Mouse (Mus musculus) frontal cortex, postnatal 10 days (tissue): ENCODE data around the gene Erc1.
"Not testable (repeated sequence)": the region's sequence is repeated elsewhere in the genome, so short reads cannot be mapped to it uniquely, and the experiment has no call there.

Source experiments
- DNase-seq, 2 experiments: peaks; one replicate each; pipeline ENCODE4 v3.0.0; 2022; ENCODE audit warnings: low spot score in 2 of 2, mixed read lengths in 1 of 2

Erc1 gene

GRCm38 (mm10) chr6:119848034-119848695 is at the start of gene Erc1:
Gene Erc1, minus strand, starts transcription at chr6:119848167.
- DNase-seq = peak; percentile 84 to 88

DNA sequence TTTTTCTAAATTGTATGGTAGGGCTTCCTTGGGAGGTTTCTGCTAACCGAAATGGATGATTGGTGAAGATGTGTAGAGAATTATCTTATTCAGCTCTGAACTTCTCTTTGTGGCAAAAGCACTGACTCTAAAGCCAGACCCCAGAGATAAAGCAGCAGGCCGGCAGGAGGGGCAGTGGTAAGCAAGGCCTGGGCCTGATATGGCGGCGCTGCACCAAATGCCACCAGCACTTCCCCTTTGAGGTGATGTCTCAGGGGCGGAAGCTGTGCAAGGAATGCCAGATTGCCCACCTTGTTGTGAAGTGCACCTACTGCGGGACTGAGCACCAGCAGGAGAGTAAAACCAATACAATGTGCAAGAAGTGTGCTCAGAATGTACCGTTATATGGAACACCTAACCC is 44.7 kb upstream of the Erc1 start:
- DNase-seq = no peak

GRCm38 (mm10) chr6:119883151-119883550 is 35.2 kb upstream of the Erc1 start:
- no peak for DNase-seq

- peak; percentile 63 to 68 for DNase-seq
Measured at GRCm38 (mm10) chr6:119864341-119865034, 16.5 kb upstream of the Erc1 start.

DNA sequence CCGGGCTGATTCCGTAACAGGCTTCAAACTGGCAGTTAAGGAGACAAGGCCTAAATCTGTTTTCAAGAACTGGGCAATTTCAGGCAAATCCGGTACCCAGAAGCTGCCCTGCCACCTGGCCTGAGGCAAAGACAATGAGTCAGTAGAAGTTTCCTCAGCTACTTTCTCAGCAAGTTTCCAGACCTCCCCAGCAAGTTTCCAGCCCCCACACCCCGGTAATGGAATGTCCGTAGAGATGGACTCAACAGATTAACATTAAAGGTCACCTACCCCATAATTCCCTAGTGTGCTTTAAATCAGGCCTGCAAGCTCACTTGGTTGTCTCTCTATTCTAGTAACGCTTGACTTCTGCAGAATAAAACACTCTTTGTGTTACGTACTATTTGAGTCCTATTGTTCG is 13.6 kb upstream of the Erc1 start:
- no peak for DNase-seq

- no peak for DNase-seq
Measured at GRCm38 (mm10) chr6:119860236-119860635, 12.3 kb upstream of the Erc1 start.

- no peak for DNase-seq
Measured at GRCm38 (mm10) chr6:119855471-119855870, 7.5 kb upstream of the Erc1 start.

DNA sequence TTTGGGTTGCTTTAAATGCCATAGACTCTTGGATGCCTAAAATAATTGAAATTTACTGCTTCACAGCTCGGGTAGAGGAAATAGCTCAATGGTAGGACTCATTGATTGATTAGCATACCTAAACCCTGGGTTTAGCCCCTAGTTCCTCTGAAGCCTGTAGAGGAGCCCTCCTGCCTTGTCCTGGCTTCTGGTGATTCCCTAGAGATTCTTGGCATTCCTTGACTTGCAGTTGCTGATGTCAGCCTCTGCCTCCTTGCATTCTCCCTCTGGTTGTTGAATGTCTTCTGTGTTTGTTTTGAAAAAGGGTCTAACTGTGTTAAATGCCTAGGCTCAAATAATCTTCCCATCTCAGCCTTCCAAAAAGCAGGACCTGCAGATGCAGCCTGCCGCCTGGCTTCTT is 6.2 kb upstream of the Erc1 start:
- DNase-seq = no peak

DNA sequence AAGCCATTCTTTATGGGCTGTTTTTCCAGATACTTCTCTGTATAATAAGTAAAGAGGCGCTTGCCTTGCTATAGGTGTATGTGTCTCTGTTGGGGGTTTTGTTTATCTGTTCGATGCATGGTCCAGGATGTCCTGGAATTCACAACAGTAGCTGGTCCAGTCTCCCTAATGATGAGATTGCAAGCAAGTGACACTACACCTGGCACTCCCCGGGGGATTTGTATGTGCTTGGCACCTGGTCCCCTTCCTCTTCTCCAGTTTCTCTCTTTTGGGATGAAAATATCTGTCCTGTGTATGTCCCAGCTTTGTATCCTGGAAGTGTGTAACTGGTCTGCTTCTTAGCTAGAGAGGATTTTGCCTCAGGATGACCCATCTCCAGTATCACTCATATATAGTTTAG is 1.9 kb upstream of the Erc1 start:
- DNase-seq = no peak

- no peak for DNase-seq
Measured at GRCm38 (mm10) chr6:119849348-119849709, 1.4 kb upstream of the Erc1 start.

DNA sequence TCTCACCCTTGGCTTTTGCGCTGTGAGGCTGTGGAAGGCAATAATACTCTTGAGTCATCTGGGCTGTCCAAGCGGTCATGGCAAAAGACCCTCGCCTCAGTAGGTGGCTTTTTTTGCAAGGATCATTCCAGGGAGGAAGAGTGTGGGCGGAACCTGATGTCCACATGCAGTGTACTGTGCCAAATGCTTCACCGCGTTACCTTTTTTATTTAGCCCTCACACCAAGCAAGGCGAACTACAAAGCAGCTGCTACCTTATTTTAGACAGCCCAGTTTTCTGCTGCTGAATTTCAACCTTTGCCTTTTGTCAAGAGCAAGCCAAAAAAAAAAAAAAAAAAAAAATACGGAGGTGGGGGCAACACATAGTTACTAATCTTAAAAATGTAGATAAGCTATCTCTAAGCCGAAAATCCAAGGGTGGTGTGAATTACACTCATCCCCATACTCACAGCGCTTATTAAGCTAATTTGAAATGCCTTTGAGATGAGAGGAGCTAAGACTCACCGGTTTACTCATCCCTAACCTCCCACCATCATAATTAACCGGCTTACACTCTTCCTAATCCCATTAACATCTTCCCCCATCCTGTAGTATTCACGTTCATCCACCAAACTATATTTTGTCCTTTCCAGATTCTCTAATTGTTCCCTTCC is 855 bp upstream of the Erc1 start:
- DNase-seq = no peak

- DNase-seq = no peak
Measured at GRCm38 (mm10) chr6:119847518-119848033, 391 bp downstream of the Erc1 start.

GRCm38 (mm10) chr6:119846751-119847517 is 1.0 kb downstream of the Erc1 start:
- no peak for DNase-seq

DNA sequence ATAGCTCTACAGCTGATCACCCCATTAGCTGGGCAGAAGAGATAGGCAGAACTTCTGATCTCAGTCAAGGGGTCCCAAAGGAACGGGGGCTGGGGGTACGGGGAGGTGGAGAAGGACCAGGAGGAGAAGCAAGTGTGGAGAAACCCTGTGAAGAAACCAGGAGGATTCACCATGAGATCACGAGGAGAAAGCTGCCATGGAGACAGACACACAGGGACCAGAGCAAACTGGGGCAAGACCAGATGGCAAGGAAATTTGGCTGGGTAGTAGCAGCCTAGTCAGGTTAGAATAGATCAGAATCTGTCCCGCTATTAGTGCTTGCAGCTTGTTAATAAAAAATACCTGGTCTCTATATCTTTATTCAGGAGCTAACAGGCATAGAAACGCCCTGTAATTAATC is 18.0 kb downstream of the Erc1 start:
- DNase-seq = no peak

DNA sequence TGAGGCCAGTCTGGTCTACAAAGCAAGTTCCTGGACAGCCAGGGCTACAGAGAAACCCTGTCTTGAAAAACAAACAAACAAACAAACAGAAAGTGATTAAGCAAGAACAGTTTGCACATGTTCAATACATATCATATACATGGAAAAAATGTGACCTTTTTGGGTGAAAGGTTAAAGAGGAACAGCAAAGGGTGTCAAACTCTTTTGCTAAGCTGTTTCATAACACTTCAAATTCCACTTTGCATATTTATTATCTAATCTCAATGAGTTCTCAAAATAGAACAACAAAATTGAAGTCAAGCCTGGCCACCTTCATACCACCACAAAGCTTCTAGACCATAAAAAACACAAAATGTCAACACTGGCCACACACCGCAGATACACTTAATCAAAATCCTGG is 19.8 kb downstream of the Erc1 start:
- no peak for DNase-seq

DNA sequence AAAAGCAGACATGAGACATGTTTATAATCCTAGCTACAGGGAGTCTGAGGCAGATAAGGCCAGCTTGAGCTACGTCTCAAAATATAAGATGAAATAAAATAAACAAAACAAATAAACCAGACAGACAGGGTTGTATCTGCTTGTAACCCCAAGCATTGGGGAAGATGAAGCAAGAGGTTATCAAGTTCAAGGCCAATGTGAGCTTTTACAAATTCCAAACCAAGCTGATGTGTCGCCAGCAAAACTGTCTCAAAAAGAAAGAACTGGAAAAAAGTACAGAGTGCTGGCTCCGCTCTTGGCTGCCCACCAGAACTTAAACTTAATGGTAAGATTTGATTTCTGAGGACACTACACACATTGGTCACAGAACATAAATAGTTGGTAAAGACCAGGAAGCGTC is 21.3 kb downstream of the Erc1 start:
- no peak for DNase-seq

DNA sequence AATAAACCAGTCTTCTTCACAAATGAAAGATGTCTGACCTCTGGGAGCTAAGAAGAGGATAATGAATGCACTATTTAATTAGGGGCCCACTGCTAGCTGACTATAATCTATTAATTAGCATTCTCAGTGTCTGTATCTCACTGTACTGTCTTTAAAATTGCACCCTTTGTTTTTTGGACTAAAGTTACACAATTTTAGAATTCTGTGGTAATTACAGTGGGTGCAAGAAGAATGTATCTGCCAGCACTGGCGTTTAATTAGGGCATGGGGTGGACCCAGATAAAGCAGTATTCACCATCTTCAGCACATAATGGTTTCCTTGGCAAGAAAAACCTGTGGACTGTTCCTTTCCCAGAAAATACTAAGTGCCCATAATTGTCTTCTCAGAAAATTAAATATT is 25.8 kb downstream of the Erc1 start:
- no peak for DNase-seq

DNA sequence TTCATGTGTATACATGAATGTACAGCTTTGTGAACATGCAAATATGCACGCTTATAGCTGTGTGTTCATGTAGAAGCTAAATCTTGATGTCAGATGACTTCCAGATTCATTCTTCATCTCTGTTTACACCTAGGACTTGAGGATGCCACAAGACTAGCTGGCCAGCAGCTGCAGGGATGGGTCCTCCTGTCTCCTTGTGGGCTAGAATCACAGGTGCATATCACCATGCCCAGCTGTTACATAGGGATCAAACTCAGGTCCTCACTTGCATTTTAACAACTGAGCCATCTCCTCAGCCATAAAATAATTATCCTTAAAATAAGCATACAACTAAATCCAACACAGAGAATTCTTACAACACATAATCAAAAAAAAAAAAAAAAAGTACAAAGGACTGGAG is 26.8 kb downstream of the Erc1 start:
- DNase-seq = no peak

- DNase-seq = no peak
Measured at GRCm38 (mm10) chr6:119818541-119818940, 29.4 kb downstream of the Erc1 start.

GRCm38 (mm10) chr6:119815426-119815825 is 32.5 kb downstream of the Erc1 start:
- no peak for DNase-seq

- DNase-seq = not testable (repeated sequence)
Measured at GRCm38 (mm10) chr6:119813055-119813454, 34.9 kb downstream of the Erc1 start.
